Mouse (Mus musculus) ES-Bruce4 (cell line): ENCODE data around the gene Catsper3.

Experiments
- CTCF ChIP-seq: IDR thresholded peaks from one replicate; pipeline ENCODE4 v1.8.1; 2011; ENCODE audit warnings: low read depth, low read length
- POLR2A ChIP-seq: IDR thresholded peaks from one replicate; pipeline ENCODE4 v1.8.1; 2011; ENCODE audit warnings: low read length; ENCODE audit not compliant: insufficient read depth

GRCm38 (mm10) chr13:55760576-55760975, 23.8 kb upstream of the Catsper3 start:
- TF ChIP-seq CTCF (no peak), POLR2A (no peak)
